Mouse (Mus musculus): Measurements from ENCODE around the gene Sgk2.

- TF ChIP-seq CTCF (IDR thresholded peaks at IDR 0.05; ENCODE audit: borderline replicate concordance, insufficient read depth, low read length) (no peak), POLR2A (IDR thresholded peaks at IDR 0.05; ENCODE audit: low read depth, low read length) (no peak)
These were observed 13.5 kb upstream of the Sgk2 start for GRCm38 (mm10) chr2:162973637-162974036.
